Mouse (Mus musculus): ENCODE data around the gene Cacnb4.

DNA sequence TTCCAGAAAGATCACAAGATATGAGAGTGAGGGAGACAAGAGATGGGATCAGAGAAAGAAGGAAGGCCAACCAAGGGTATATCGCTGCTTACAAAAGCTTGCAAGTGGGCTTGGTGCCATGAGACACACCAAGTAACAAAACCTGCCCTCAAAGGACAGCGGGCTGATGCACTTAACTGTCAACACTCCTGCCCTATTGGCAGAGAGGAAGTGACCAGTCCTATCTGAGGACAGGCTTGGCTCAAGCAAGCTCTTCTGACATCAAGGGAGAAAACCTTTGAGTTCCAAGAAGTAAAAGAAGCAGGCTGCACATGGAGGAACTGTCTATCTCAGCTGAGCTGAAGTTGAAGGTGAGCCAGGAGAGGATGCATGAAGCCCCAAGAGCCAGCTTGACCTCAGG lies 100.1 kb downstream of the Cacnb4 start:
- TF ChIP-seq CTCF (IDR thresholded peaks at IDR 0.05; ENCODE audit: low read depth, low read length) (no peak), POLR2A (IDR thresholded peaks at IDR 0.05; ENCODE audit: borderline replicate concordance, low read depth, low read length) (no peak)

Measured in bone marrow macrophage, adult 2 months (primary cell).